Mouse (Mus musculus): Measurements from ENCODE around the gene Rab39. TPM values are rescaled to one million over a fixed set of nuclear protein-coding genes. Genes with fewer than 3 reads are reported as not detected.
A peak's percentile ranks its signal among the peaks of the same experiment; 100 is the strongest.

Rab39 gene
- total and polyA plus RNA-seq, 3 experiments: 0.91 to 2.7 (median 2.4) TPM

GRCm38 (mm10) chr9:53702991-53703390 lies 3.0 kb downstream of the Rab39 start:
- no peaks in the 10 kb centered on the region for H3K36me3 ChIP-seq (replicated peaks in 1 of 2; ENCODE audit: control insufficient read depth in 1 of 2, insufficient read depth in 1 of 2, low read length in 1 of 2)
- 0 out of 2 replicates have a peak, but pooled peaks cover 2% of the 10 kb centered on the region for H3K79me2 ChIP-seq (replicated peaks; ENCODE audit: control insufficient read depth, extremely low read depth, insufficient read depth, poor library complexity, severe bottlenecking)
- dilution Hi-C loops (cut with MboI; ENCODE audit: extremely low pct_ligation_motif_present, extremely low pct_unique_long_range_greater_than_20kb, low sequenced_read_pairs) (no loop called here), in situ Hi-C loops (cut with MboI; ENCODE audit: low pct_ligation_motif_present, low pct_unique_long_range_greater_than_20kb, low sequenced_read_pairs) (no loop called here)
- H3K4me3 ChIP-seq (replicated peaks in 1 of 3; ENCODE audit: low read depth in 2 of 3, low read length in 2 of 3, poor library complexity in 1 of 3): no peak overlapping the region
- no peak for DNase-seq (ENCODE audit: extremely low read depth)
- H3K4me1 ChIP-seq (ENCODE audit: control insufficient read depth in 1 of 2, insufficient read depth in 2 of 2): peaks cover 3 to 19% of the 10 kb centered on the region in 2 experiments; a peak in 2 of 4 replicates
- H3K9ac ChIP-seq (ENCODE audit: insufficient read depth, low read depth): no peak overlapping the region
- no peaks in the 10 kb centered on the region for H3K27me3 ChIP-seq (replicated peaks)
- H3K27ac ChIP-seq (ENCODE audit: insufficient read depth, low read depth): no peak overlapping the region
- TF ChIP-seq USF2 (conservative IDR thresholded peaks at IDR 0.05; ENCODE audit: low read depth, low read length) (no peak), GABPA (IDR thresholded peaks at IDR 0.05; ENCODE audit: insufficient replicate concordance, low read depth, low read length) (no peak), UBTF (IDR thresholded peaks at IDR 0.05; ENCODE audit: low read depth, low read length) (no peak), CHD2 (IDR thresholded peaks at IDR 0.05; ENCODE audit: low read length) (no peak), ZC3H11A (IDR thresholded peaks at IDR 0.05; ENCODE audit: low read depth, low read length) (no peak), ETS1 (conservative IDR thresholded peaks at IDR 0.05; ENCODE audit: low read depth, low read length) (no peak), NELFE (IDR thresholded peaks at IDR 0.05; ENCODE audit: low read depth, low read length) (no peak), EP300 (IDR thresholded peaks at IDR 0.05; ENCODE audit: low read length) (no peak), RCOR1 (conservative IDR thresholded peaks at IDR 0.05; ENCODE audit: low read depth, low read length) (no peak), JUN (IDR thresholded peaks at IDR 0.05; ENCODE audit: insufficient read depth, low read depth, low read length) (no peak), MAFK (IDR thresholded peaks at IDR 0.05; ENCODE audit: insufficient replicate concordance, low read length) (no peak), ZKSCAN1 (IDR thresholded peaks at IDR 0.05; ENCODE audit: borderline replicate concordance, low read depth, low read length) (no peak), BHLHE40 (IDR thresholded peaks at IDR 0.05; ENCODE audit: low read depth, low read length) (no peak), SIN3A (IDR thresholded peaks at IDR 0.05; ENCODE audit: low read length) (no peak), ZNF384 (IDR thresholded peaks at IDR 0.05; ENCODE audit: low read depth, low read length) (no peak)
- H3K4me2 ChIP-seq (ENCODE audit: insufficient read depth, low read depth, poor library complexity, severe bottlenecking): no peak overlapping the region
- no peaks in the 10 kb centered on the region for H3K9me3 ChIP-seq (replicated peaks; ENCODE audit: low read length)

GRCm38 (mm10) chr9:53700496-53700895 lies 5.5 kb downstream of the Rab39 start:
- Histone ChIP-seq H3K79me2 (replicated peaks; ENCODE audit: control insufficient read depth, extremely low read depth, insufficient read depth, poor library complexity, severe bottlenecking) (0 out of 2 replicates have a peak, but pooled peaks cover 2% of the 10 kb centered on the region), H3K9me3 (replicated peaks; ENCODE audit: low read length) (peaks cover 2% of the 10 kb centered on the region), H3K4me2 (ENCODE audit: insufficient read depth, low read depth, poor library complexity, severe bottlenecking) (peak overlapping the region; percentile 46), H3K27me3 (replicated peaks) (no peaks in the 10 kb centered on the region), H3K9ac (ENCODE audit: insufficient read depth, low read depth) (no peak overlapping the region), H3K4me3 (replicated peaks in 1 of 3; ENCODE audit: low read depth in 2 of 3, low read length in 2 of 3, poor library complexity in 1 of 3) (no peak overlapping the region), H3K27ac (ENCODE audit: insufficient read depth, low read depth) (no peak overlapping the region), H3K4me1 (ENCODE audit: control insufficient read depth in 1 of 2, insufficient read depth in 2 of 2) (peaks cover 3 to 13% of the 10 kb centered on the region in 2 experiments; a peak in 2 of 4 replicates), H3K36me3 (replicated peaks in 1 of 2; ENCODE audit: control insufficient read depth in 1 of 2, insufficient read depth in 1 of 2, low read length in 1 of 2) (no peaks in the 10 kb centered on the region)
- dilution Hi-C loops (cut with MboI; ENCODE audit: extremely low pct_ligation_motif_present, extremely low pct_unique_long_range_greater_than_20kb, low sequenced_read_pairs) (no loop called here), in situ Hi-C loops (cut with MboI; ENCODE audit: low pct_ligation_motif_present, low pct_unique_long_range_greater_than_20kb, low sequenced_read_pairs) (no loop called here)
- TF ChIP-seq BHLHE40 (IDR thresholded peaks at IDR 0.05; ENCODE audit: low read depth, low read length) (peak; percentile 45; the same call in 1 of the 2 replicates), ZNF384 (IDR thresholded peaks at IDR 0.05; ENCODE audit: low read depth, low read length) (peak; percentile 88), ZC3H11A (IDR thresholded peaks at IDR 0.05; ENCODE audit: low read depth, low read length) (no peak), IRF4 (IDR thresholded peaks at IDR 0.05; ENCODE audit: low read depth, low read length) (peak; percentile 43; the same call in 1 of the 2 replicates), EP300 (IDR thresholded peaks at IDR 0.05; ENCODE audit: low read length) (peak; percentile 53)
- DNase-seq (ENCODE audit: extremely low read depth): peak; percentile 45
